Mouse (Mus musculus) kidney, adult 2 months (tissue): ENCODE data around the gene Rgs19. TPM values are rescaled to one million over a fixed set of nuclear protein-coding genes. Genes with fewer than 3 reads are reported as not detected.

ENCODE experiments used
- DNase-seq: peaks from one replicate; pipeline ENCODE4 v3.0.0; 2021
- H3K27ac ChIP-seq: fragments of 200-500 bp; 2 replicates; pipeline ENCODE4 v1.5.1; 2012; ENCODE audit warnings: low read depth, low read length, control low read depth, inconsistent platforms; ENCODE audit not compliant: insufficient read depth
- H3K27me3 ChIP-seq: fragments of 200-500 bp; replicated peaks from 2 replicates; pipeline ENCODE4 v1.6.1; 2012; ENCODE audit warnings: mild to moderate bottlenecking, moderate library complexity, low read length, inconsistent platforms; ENCODE audit not compliant: control insufficient read depth, insufficient read depth
- H3K36me3 ChIP-seq: fragments of 200-500 bp; 2 replicates; pipeline ENCODE4 v1.6.1; 2012; ENCODE audit warnings: mild to moderate bottlenecking, moderate library complexity, low read length, inconsistent platforms; ENCODE audit not compliant: control insufficient read depth, insufficient read depth
- H3K4me1 ChIP-seq: fragments of 200-500 bp; 2 replicates; pipeline ENCODE4 v1.6.1; 2011; ENCODE audit warnings: low read length; ENCODE audit not compliant: control insufficient read depth, insufficient read depth
- H3K4me3 ChIP-seq: fragments of 200-500 bp; 2 replicates; pipeline ENCODE4 v1.5.1; 2011; ENCODE audit warnings: mild to moderate bottlenecking, low read depth, low read length, control low read depth; ENCODE audit not compliant: insufficient read depth
- CTCF ChIP-seq: fragments of 200-500 bp; conservative IDR thresholded peaks from 2 replicates; pipeline ENCODE4 v1.5.1; 2011; ENCODE audit warnings: low read depth, mild to moderate bottlenecking, control low read depth, low read length, moderate library complexity, mixed read lengths; ENCODE audit not compliant: insufficient read depth, insufficient read length
- POLR2A ChIP-seq: fragments of 200-500 bp; IDR thresholded peaks from one replicate; pipeline ENCODE4 v1.6.1; 2011; ENCODE audit warnings: low read depth, low read length, control low read depth
- WGBS: fragments of 180-500 bp; shearing (Covaris S2); methylation state at CpG from one replicate; pipeline ENCODE4 v1.1.7; 2018; 5-methylcytosine and 5-hydroxymethylcytosine counted together
- polyA plus RNA-seq: library from polyadenylated mRNA; depleted of rRNA; stranded (reverse); fragments of >200 nt; gene quantifications from 2 replicates; pipeline ENCODE4 v1.2.3, GENCODE M21; 2012

The Rgs19 gene
- polyA plus RNA-seq, 1 experiment = 24.0 TPM

GRCm38 (mm10) chr2:181676424-181676823, 17.4 kb downstream of the Rgs19 start:
- H3K4me3 ChIP-seq = no peak overlapping the region
- H3K27ac ChIP-seq = peak overlapping the region; percentile 92
- H3K4me1 ChIP-seq = 0 out of 2 replicates have a peak, but pooled peaks cover 4% of the 10 kb centered on the region
- no peak for DNase-seq
- no peaks in the 10 kb centered on the region for H3K27me3 ChIP-seq
- H3K36me3 ChIP-seq = no peaks in the 10 kb centered on the region
- TF ChIP-seq POLR2A = no peak
- no peak for TF ChIP-seq CTCF
- 63% methylated on average over 2 of the region's 2 CpGs for WGBS

DNA sequence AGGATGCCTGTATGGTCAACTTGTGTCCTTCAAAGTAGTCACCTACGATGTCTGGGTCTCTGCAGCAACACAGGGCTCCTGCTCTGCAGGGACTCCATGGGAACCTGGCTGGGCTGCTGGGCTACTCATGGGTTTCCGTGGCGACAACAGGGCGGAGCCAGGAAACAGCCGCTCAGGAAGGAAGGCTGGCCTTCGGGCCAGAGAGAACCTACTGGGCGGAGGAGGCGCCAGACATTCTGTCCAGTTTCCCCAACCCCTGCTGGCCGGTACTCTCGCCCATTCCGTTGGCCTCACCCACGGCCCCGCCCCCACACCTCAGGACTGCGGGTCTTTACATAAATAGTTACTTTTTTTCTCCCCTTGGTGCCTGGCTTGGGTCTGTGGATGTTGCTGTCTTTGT, 18.3 kb downstream of the Rgs19 start:
- peak; percentile 92 for DNase-seq
- 3% methylated on average over 14 of the region's 14 CpGs for WGBS
- peak overlapping the region; percentile 92 for H3K27ac ChIP-seq
- 0 out of 2 replicates have a peak, but pooled peaks cover 4% of the 10 kb centered on the region for H3K4me1 ChIP-seq
- no peaks in the 10 kb centered on the region; the same call in 1 of the 2 replicates for H3K27me3 ChIP-seq
- TF ChIP-seq POLR2A (no peak), CTCF (0 out of 2 replicates have a peak, but pooled peaks have one; percentile 9)
- H3K36me3 ChIP-seq = no peaks in the 10 kb centered on the region
- H3K4me3 ChIP-seq = no peak overlapping the region

DNA sequence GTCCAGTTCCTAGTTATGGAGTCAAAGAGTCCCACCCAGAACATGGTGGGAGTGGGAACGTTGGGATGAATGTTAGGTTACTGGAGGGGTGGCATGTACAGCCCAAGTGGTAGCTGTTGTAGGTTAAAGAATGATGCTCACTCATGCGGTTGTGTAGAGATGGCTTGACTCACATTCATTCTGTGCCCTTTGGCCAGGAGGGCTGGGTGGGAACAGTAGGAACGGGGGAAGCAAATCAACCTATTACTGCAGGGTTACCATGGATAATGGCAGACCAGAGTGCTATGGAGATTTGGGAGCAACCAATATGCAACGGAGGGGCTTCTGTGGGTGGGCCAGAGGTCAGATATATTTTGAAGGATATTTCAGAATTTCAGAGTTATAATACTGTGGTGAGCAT, 18.8 kb downstream of the Rgs19 start:
- Histone ChIP-seq H3K36me3 (no peaks in the 10 kb centered on the region), H3K4me3 (no peak overlapping the region), H3K4me1 (0 out of 2 replicates have a peak, but pooled peaks cover 4% of the 10 kb centered on the region), H3K27me3 (no peaks in the 10 kb centered on the region; the same call in 1 of the 2 replicates), H3K27ac (peak overlapping the region; percentile 73)
- no peak for DNase-seq
- 74% methylated on average over 4 of the region's 4 CpGs for WGBS
- TF ChIP-seq POLR2A = no peak
- no peak for TF ChIP-seq CTCF

GRCm38 (mm10) chr2:181673501-181673900, 20.3 kb downstream of the Rgs19 start:
- Histone ChIP-seq H3K36me3 (no peaks in the 10 kb centered on the region), H3K27ac (peak overlapping the region; percentile 35), H3K4me1 (no peaks in the 10 kb centered on the region), H3K4me3 (no peak overlapping the region), H3K27me3 (no peaks in the 10 kb centered on the region; the same call in 1 of the 2 replicates)
- WGBS = 52% methylated on average over 1 of the region's 1 CpGs
- TF ChIP-seq CTCF (no peak), POLR2A (no peak)
- DNase-seq = peak; percentile 32

- H3K27me3 ChIP-seq = no peaks in the 10 kb centered on the region; the same call in 1 of the 2 replicates
- DNase-seq = no peak
- no peaks in the 10 kb centered on the region for H3K36me3 ChIP-seq
- H3K27ac ChIP-seq = peak overlapping the region; percentile 59; the same call in 1 of the 2 replicates
- H3K4me1 ChIP-seq = no peaks in the 10 kb centered on the region
- H3K4me3 ChIP-seq = peak overlapping the region; percentile 34; the same call in 1 of the 2 replicates
- no peak for TF ChIP-seq CTCF
- no peak for TF ChIP-seq POLR2A
- 34% methylated on average over 7 of the region's 7 CpGs for WGBS
Measured at GRCm38 (mm10) chr2:181671984-181672383, 21.8 kb downstream of the Rgs19 start.

- Histone ChIP-seq H3K27me3 (no peaks in the 10 kb centered on the region; the same call in 1 of the 2 replicates), H3K4me1 (no peaks in the 10 kb centered on the region), H3K27ac (peak within 1 kb of the TSS; percentile 66), H3K4me3 (peak within 1 kb of the TSS; percentile 34), H3K36me3 (no peaks in the 10 kb centered on the region)
- peak; percentile 85 for DNase-seq
- WGBS = 1% methylated on average over 43 of the region's 43 CpGs
- TF ChIP-seq CTCF = no peak
- peak; percentile 96 for TF ChIP-seq POLR2A
Measured at GRCm38 (mm10) chr2:181671326-181671725, 22.5 kb downstream of the Rgs19 start, which contains the start of gene Sox18. Sox18 (minus strand) TSS chr2:181671640.

DNA sequence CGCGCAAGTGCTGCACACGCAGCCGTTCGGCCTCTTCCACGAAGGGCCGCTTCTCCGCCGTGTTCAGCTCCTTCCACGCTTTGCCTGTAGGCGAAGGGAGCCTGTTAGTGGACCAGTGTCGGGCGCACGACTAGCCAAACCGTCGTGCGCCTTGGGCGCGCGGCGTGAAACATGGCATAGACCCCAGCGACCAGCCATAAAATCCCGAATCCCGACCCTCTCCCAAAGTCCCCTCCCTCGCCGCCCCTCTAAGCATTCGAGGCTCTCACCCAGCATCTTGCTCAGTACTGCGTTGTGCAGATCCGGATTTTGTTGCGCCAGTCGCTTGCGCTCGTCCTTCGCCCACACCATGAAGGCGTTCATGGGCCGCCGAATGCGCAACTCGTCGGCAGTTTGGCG, 22.9 kb downstream of the Rgs19 start:
- Histone ChIP-seq H3K36me3 (no peaks in the 10 kb centered on the region), H3K27me3 (no peaks in the 10 kb centered on the region; the same call in 1 of the 2 replicates), H3K4me3 (peak overlapping the region; percentile 30), H3K4me1 (no peaks in the 10 kb centered on the region), H3K27ac (peak overlapping the region; percentile 66)
- TF ChIP-seq POLR2A = no peak
- TF ChIP-seq CTCF = no peak
- no peak for DNase-seq
- under 1% methylated on average over 41 of the region's 41 CpGs for WGBS
